Mouse (Mus musculus) limb, embryonic 10.5 days (tissue): ENCODE results near the gene Map2k1. TPM values are rescaled to one million over a fixed set of nuclear protein-coding genes. Genes with fewer than 3 reads are reported as not detected.
A peak's percentile ranks its signal among the peaks of the same experiment; 100 is the strongest.
"Not testable (repeated sequence)": the region's sequence is repeated elsewhere in the genome, so short reads cannot be mapped to it uniquely, and the experiment has no call there.

Source experiments
- DNase-seq: peaks from one replicate; pipeline ENCODE4 v3.0.0-alpha.2; 2017; ENCODE audit warnings: low spot score
- H3K27ac ChIP-seq: fragments of 300-500 bp; sonication (generic); 2 replicates; pipeline ENCODE4 v1.5.1; 2016; ENCODE audit warnings: mild to moderate bottlenecking
- H3K27me3 ChIP-seq: fragments of 300-500 bp; sonication (generic); 2 replicates; pipeline ENCODE4 v1.6.1; 2016; ENCODE audit warnings: low read depth, mild to moderate bottlenecking; ENCODE audit not compliant: poor library complexity, severe bottlenecking
- H3K36me3 ChIP-seq: fragments of 300-500 bp; sonication (generic); 2 replicates; pipeline ENCODE4 v1.6.1; 2016; ENCODE audit warnings: mild to moderate bottlenecking, moderate library complexity
- H3K4me1 ChIP-seq: fragments of 300-500 bp; sonication (generic); 2 replicates; pipeline ENCODE4 v1.6.1; 2016
- H3K4me3 ChIP-seq: fragments of 300-500 bp; sonication (generic); 2 replicates; pipeline ENCODE4 v1.5.1; 2016; ENCODE audit warnings: mild to moderate bottlenecking, moderate library complexity
- H3K9me3 ChIP-seq: fragments of 300-500 bp; sonication (generic); replicated peaks from 2 replicates; pipeline ENCODE4 v1.6.1; 2016; ENCODE audit warnings: mild to moderate bottlenecking
- WGBS: fragments of 180-500 bp; shearing (Covaris S2); methylation state at CpG from one replicate; pipeline ENCODE4 v1.1.7; 2016; 5-methylcytosine and 5-hydroxymethylcytosine counted together
- polyA plus RNA-seq: library from polyadenylated mRNA; unstranded; fragments of >200 nt; fragmentation: Nextera tagmentation; extraction: Ambion mirVana; gene quantifications from 2 replicates; pipeline ENCODE4 v1.2.1, GENCODE M21; 2016

The Map2k1 gene
- 76.5 and 82.6 TPM in 2 replicates for polyA plus RNA-seq

DNA sequence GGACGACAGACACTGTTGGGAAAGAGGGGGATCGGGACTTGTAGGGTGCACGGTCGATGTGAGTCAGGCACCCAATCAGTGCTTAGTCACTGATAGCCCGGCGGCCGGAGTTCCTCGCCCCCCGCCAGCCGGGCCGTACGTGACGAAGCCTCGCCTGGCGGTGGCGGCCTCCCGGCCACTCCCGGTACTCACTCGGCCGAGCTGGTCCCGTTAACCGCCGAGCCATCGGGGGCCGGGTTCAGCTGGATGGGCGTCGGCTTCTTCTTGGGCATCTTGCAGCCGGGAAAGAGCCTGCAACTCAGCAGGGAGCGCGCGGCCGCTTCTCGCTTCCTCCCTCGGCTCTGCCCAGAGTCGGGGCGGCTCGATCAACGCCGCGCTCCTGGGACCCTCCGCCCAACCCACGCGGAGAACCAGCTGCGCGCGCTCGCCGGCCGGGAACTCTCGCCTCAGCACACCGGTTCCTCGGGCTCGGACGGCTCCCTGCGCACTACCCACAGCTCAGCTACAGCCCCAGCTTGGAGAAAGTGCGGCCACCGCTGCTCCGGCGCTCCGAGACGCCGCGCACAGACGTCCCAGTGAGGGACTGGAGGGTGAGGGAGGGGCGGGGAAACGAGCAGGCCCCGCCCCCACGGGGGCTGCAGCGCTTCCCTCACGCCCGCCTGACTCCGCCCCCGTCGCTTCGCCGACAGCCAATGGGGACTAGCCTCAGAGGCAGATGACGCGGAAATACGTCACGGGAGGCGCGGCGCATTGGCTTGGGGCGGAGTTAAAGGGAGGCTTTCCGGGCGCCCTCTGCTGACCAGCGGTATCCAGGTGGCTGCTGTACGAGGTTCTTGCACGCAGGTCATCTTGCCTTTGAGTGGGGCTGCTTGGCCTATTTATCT, at the start of gene Map2k1:
Map2k1 (minus strand) TSS at position 611 of the 884 bp plus-strand sequence.
- Histone ChIP-seq H3K27me3 (no peaks in the 10 kb centered on the region), H3K27ac (peak within 1 kb of the TSS; percentile 94), H3K9me3 (no peaks in the 10 kb centered on the region), H3K4me1 (peaks cover 22% of the 10 kb centered on the region), H3K4me3 (peak within 1 kb of the TSS; percentile 80), H3K36me3 (peaks cover 13% of the 10 kb centered on the region)
- DNase-seq, result peak; percentile 100
- WGBS, result under 1% methylated on average over 87 of the region's 89 CpGs

DNA sequence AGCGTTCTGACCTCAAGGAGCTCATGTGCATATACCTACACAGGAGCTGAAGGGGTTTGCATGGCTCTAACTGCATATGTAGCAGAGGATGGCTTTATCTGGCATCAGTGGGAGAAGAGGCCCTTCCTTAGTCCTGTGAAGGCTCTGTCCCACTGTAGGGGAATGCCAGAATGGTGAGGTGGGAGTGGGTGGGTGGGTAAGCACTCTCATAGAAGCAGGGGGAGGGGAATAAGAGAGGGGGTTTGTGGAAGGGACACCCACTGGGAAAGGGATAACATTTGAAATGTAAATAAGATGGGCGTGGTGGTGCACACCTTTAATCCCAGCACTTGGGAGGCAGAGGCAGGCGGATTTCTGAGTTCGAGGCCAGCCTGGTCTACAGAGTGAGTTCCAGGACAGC, 49.7 kb upstream of the Map2k1 start:
- H3K4me3 ChIP-seq, H3K9me3 ChIP-seq, H3K27ac ChIP-seq, H3K27me3 ChIP-seq, DNase-seq, H3K4me1 ChIP-seq: not testable (repeated sequence)
- peaks cover 98% of the 10 kb centered on the region for H3K36me3 ChIP-seq
- WGBS, result 93% methylated on average over 4 of the region's 4 CpGs

DNA sequence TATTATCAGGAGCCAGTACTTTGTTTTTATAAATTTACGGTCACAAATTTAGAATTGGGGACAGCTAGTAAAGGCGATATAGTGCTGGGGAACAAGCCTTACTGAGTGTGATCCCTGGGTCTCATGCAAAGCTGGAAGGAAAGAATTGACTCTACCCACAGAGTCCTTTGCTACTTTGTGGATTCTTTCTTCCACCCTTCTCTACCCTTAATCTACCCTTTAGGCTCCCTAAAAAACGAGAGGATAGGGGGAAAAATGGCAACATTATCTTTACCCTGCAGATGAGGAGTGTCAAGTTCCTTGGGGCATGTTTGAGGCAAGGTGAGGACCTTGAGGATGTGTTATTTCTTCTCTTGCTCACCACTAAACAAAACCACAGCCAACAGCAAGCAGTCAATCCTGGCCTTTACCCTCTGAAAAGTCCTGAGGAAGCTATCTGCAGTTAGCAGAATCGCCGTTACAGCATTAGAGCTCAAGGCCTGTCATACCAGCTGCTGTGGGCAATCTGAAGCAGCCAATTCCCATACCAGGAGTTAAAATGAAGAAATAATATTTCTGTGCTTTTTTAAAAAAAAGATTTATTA, 29.1 kb upstream of the Map2k1 start:
- H3K4me1 ChIP-seq, result peaks cover 6% of the 10 kb centered on the region
- H3K4me3 ChIP-seq, result peak overlapping the region; percentile 76
- no peaks in the 10 kb centered on the region for H3K27me3 ChIP-seq
- WGBS, result 75% methylated on average over 5 of the region's 5 CpGs
- DNase-seq, result no peak
- peak overlapping the region; percentile 98 for H3K27ac ChIP-seq
- H3K36me3 ChIP-seq, result peaks cover 35% of the 10 kb centered on the region
- H3K9me3 ChIP-seq, result no peaks in the 10 kb centered on the region

DNA sequence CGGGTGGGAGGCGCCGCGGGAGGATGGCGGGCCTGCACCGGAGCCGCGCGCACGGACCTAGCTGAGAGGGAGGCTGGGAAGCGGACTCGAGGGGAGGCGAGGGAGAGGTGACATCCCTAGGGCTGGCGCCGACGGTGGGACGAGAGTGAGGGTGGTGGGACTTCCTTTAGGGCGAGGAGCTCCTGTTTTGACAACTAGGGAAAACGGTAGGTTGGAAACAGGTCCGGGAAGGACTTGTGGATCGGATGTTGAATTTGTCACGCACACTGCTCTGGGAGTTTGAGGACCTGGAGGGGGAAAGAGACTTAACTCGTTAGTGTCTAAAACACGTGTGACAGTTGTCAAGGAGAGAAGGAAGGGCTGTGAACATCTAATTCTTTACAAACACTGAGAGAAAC, 28.3 kb upstream of the Map2k1 start:
- H3K4me3 ChIP-seq, result peak overlapping the region; percentile 76
- H3K4me1 ChIP-seq, result peaks cover 6% of the 10 kb centered on the region
- H3K27me3 ChIP-seq, result no peaks in the 10 kb centered on the region
- DNase-seq, result no peak
- WGBS, result 0% methylated on average over 24 of the region's 24 CpGs
- H3K9me3 ChIP-seq, result no peaks in the 10 kb centered on the region
- H3K36me3 ChIP-seq, result peaks cover 28% of the 10 kb centered on the region
- H3K27ac ChIP-seq, result peak overlapping the region; percentile 98

DNA sequence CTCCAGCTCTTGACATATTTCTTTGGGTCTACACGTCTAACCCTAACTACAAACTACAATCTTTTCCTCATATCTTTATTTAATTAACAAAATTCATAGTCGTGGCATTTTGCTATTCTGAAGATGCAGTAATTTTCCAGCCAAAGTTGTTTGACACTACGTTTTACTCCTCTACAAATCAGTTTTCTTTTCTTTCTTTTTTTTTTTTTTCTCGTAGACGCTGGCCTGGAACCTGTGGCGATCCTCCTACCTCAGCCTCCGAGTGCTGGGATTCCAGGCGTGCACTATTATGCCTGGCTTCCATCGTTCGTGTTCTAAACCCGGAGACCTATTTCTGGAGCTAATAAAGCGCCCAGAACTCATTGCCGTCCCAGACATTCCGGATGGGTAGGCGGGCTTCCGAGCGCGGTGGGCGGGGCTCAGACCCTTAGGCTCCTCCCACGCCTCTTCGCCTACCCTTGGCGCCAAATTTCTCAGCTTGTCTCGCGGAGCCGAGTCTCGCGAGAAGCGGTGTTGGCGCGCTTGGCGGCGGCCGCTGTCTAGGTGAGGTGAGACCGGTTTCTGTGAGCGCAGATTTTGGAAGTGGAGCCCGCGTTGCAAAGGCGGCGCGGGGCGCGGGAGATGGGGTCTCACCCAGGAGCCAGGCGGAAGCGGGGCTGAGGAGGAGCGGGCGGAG, 27.8 kb upstream of the Map2k1 start, which contains the start of gene Tipin:
Tipin (plus strand) TSS at position 477 of the 676 bp plus-strand sequence.
- Histone ChIP-seq H3K4me1 (peaks cover 6% of the 10 kb centered on the region), H3K27me3 (no peaks in the 10 kb centered on the region), H3K36me3 (peaks cover 27% of the 10 kb centered on the region), H3K9me3 (no peaks in the 10 kb centered on the region), H3K4me3 (peak within 1 kb of the TSS; percentile 76), H3K27ac (peak within 1 kb of the TSS; percentile 98)
- WGBS, result 3% methylated on average over 46 of the region's 46 CpGs
- peak; percentile 97 for DNase-seq

DNA sequence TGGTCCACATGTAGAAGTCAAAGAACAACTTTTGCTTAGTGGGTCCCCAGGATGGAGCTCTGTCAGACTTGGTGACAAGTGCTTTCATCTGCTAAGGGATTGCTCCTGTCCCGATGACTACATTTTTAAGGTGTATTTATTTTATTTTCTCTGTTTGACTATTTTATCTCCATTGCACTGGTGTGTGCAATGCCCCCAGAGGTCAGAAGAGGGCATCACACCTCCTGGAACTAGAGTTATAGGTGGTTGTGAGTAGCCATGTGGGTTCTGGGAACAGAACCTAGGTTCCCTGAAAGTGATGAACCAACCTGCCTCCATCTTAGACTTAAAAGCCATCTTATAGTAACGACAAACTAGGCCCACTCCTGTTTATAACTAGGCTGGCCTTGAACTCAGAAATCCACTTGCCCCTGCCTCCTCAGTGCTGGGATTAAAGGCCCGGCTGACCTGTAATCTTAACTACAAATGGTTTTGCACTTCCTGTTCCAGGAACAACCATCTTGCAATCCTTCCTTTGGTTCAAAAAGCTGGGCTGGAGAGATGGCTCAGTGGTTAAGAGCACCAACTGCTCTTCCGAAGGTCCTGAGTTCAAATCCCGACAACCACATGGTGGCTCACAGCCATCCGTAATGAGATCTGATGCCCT, 25.4 kb upstream of the Map2k1 start:
- Histone ChIP-seq H3K27ac (no peak overlapping the region), H3K27me3 (no peaks in the 10 kb centered on the region), H3K36me3 (peaks cover 7% of the 10 kb centered on the region), H3K9me3 (no peaks in the 10 kb centered on the region), H3K4me1 (peaks cover 6% of the 10 kb centered on the region), H3K4me3 (no peak overlapping the region)
- 93% methylated on average over 6 of the region's 6 CpGs for WGBS
- DNase-seq, result no peak

DNA sequence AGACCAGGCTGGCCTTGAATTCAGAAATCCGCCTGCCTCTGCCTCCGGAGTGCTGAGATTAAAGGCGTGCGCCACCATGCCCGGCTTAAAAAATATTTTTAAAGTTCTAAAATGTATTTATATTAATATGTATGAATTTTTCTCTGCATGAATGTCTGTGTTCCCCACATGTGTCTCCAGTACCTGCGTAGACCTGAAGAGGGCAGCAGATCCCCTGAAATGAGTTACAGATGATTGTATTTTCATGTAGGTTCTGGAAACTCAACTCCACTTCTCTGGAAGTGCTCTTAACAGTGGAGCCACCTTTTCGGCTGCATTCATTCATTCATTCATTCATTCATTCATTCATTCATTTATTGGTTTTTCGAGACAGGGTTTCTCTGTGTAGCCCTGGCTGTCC, 24.3 kb upstream of the Map2k1 start:
- no peaks in the 10 kb centered on the region for H3K27me3 ChIP-seq
- H3K4me1 ChIP-seq, result peaks cover 5% of the 10 kb centered on the region
- H3K27ac ChIP-seq, result no peak overlapping the region
- WGBS, result 73% methylated on average over 8 of the region's 8 CpGs
- peak; percentile 79 for DNase-seq
- no peaks in the 10 kb centered on the region for H3K36me3 ChIP-seq
- H3K4me3 ChIP-seq, result no peak overlapping the region
- H3K9me3 ChIP-seq, result no peaks in the 10 kb centered on the region

DNA sequence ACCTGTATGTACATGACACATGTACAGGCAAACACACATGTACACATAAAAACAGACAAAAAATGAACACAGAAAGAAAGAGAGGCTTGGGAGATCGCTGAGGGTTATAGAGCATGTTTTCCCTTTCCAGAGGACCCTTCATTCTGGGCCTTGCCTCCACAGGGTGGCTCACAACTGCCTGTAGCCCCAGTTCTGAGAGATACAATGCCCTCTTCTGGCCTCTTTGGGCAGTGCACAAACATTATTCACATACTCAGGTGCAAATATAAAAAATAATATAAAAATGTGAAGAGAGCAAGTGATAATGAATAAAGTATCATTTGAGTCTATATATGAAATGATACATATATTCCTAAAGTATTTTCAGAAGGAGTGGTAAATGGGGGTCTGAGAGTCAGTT, 21.5 kb upstream of the Map2k1 start:
- no peak overlapping the region for H3K4me3 ChIP-seq
- H3K9me3 ChIP-seq, result no peaks in the 10 kb centered on the region
- H3K4me1 ChIP-seq, result no peaks in the 10 kb centered on the region
- no peak for DNase-seq
- 62% methylated on average over 1 of the region's 1 CpGs for WGBS
- H3K27ac ChIP-seq, result no peak overlapping the region
- no peaks in the 10 kb centered on the region for H3K27me3 ChIP-seq
- no peaks in the 10 kb centered on the region for H3K36me3 ChIP-seq

DNA sequence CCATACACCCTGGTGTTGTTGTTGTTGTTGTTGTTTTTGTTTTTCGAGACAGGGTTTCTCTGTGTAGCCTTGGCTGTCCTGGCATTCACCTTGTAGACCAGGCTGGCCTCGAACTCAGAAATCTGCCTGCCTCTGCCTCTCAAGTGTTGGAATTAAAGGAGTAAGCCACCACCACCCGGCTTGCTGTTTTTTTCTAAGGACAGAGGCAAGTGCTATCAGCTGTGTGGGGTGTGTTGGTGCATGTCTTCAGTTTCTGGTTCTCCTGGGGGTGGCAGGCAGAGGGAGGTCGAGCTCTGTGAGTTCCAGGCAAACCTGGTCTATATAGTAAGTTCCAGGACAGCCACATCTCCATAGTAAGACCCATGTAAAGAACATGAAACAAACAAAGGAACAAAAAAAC, 20.9 kb upstream of the Map2k1 start:
- WGBS, result 82% methylated on average over 4 of the region's 4 CpGs

DNA sequence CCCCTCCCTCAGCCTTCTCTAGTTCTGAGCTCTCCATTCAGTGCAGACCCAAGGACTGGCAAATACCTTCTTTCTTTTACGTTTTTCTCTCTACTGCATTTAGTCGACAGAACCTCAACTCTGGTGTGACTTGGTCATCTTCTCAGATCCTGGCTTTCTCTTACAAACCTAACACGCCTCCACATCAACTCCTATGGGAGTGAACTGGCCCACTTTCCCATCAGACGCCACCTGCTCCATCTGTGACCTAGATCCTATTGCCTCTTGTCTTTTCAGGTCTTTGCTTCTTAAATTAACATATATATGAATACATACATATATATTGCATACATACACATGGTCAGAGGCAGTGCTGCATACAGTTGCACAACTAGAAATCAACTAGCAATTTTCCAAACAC, 20.3 kb upstream of the Map2k1 start:
- no peaks in the 10 kb centered on the region for H3K27me3 ChIP-seq
- DNase-seq, result no peak
- H3K27ac ChIP-seq, result no peak overlapping the region
- H3K9me3 ChIP-seq, result no peaks in the 10 kb centered on the region
- 78% methylated on average over 4 of the region's 4 CpGs for WGBS
- no peaks in the 10 kb centered on the region for H3K36me3 ChIP-seq
- H3K4me3 ChIP-seq, result no peak overlapping the region
- no peaks in the 10 kb centered on the region for H3K4me1 ChIP-seq

More for the DNA sequence above, 20.9 kb upstream of the Map2k1 start:
- DNase-seq, result no peak
- Histone ChIP-seq H3K27ac (no peak overlapping the region), H3K27me3 (no peaks in the 10 kb centered on the region), H3K4me1 (no peaks in the 10 kb centered on the region), H3K36me3 (no peaks in the 10 kb centered on the region), H3K9me3 (no peaks in the 10 kb centered on the region), H3K4me3 (no peak overlapping the region)

DNA sequence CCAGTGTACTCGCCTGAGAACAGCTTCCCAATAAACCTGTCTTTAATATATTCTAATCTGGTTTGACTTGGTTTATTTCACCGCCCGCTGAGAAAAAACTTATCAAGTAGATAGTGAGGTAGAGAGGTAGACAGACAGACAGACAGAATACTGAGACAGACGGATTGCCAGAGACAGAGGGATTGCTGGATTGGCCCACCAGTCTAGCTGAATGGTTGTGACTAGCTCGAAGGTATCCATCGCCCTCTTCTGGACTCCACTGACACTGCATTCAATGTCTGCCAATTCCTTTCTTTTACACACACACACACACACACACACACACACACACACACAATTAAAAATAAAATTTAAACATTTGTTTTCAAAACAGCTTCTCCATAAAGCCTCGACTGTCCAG, 19.2 kb upstream of the Map2k1 start:
- H3K4me1 ChIP-seq, result no peaks in the 10 kb centered on the region
- no peaks in the 10 kb centered on the region for H3K27me3 ChIP-seq
- H3K9me3 ChIP-seq, result no peaks in the 10 kb centered on the region
- DNase-seq, result peak; percentile 54
- WGBS, result 48% methylated on average over 7 of the region's 7 CpGs
- no peak overlapping the region for H3K27ac ChIP-seq
- no peak overlapping the region for H3K4me3 ChIP-seq
- no peaks in the 10 kb centered on the region for H3K36me3 ChIP-seq

DNA sequence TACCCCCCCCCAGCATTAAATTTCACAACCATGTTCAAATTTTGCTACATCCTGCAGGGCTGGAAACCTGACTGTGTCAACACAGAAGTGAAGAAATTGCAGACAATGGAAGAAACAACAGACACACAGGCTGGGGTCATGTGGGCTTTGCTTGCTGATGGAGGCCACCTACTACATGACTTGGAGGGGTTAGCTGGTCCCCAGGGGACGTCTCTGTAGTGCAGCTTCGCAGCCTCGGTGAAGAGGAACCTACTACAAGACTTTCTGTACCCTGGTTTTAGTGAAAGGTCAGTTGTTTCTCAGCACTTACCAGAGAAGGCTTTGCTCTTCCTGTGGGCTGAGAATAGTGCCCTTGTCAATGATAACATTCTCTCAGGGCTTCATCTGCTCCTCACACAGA, 17.8 kb upstream of the Map2k1 start:
- Histone ChIP-seq H3K4me1 (no peaks in the 10 kb centered on the region), H3K27ac (no peak overlapping the region), H3K9me3 (no peaks in the 10 kb centered on the region), H3K4me3 (no peak overlapping the region), H3K27me3 (no peaks in the 10 kb centered on the region), H3K36me3 (no peaks in the 10 kb centered on the region)
- 72% methylated on average over 3 of the region's 3 CpGs for WGBS
- DNase-seq, result no peak
